Mouse (Mus musculus): ENCODE results near the gene F2r. TPM values are rescaled to one million over a fixed set of nuclear protein-coding genes. Genes with fewer than 3 reads are reported as not detected.

Gene F2r
- polyA plus RNA-seq, 1 experiment from 2014 or later, result 60.0 TPM

DNA sequence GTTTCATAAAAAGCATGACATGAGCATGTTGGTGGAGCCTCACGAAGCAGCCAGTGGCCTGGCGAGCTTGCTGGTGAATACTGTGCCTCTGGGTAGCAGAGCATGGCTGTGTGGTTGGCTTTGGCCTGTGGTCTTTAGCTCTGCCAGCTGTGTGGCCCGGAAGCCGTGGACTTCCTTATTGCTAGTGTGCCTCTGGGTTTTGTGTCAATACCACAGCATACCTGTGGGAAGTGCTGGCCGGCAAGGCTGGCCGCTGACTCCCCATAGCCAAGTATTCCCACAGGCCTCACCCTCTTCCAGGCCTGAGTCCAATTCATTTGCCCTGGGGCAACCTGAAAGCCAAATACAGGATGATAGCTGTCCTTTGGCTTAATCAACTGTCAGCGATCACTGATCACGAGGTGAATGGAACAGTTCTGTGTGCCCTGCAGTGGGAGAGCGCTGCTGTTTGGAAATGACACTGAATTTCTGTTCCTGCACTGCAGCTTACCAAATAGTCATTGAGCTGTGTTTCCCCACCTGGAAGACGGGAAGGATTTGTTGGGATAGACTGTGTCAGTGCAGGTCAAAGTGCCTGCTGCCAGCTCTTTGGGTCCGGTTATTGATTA is 64.3 kb downstream of the F2r start:
- no peak overlapping the region for H3K27ac ChIP-seq (replicated peaks)
- H3K36me3 ChIP-seq, result no peaks in the 10 kb centered on the region
- H3K4me1 ChIP-seq (replicated peaks), result peaks cover 6% of the 10 kb centered on the region
- 81% methylated on average over 11 of the region's 11 CpGs for WGBS
- no peaks in the 10 kb centered on the region for H3K27me3 ChIP-seq
- H3K4me3 ChIP-seq, result no peak overlapping the region
- ATAC-seq (ENCODE audit: low FRiP score, low read depth), result no peak
- H3K9ac ChIP-seq, result no peak overlapping the region
- H3K9me3 ChIP-seq, result no peaks in the 10 kb centered on the region
- H3K4me2 ChIP-seq, result no peak overlapping the region

Other genes starting within 250 kb of the F2r start
- 36.4 and 38.3 TPM in 2 replicates for gene Aggf1, start 243.1 kb downstream of the F2r start, polyA plus RNA-seq (2015; fragmentation: Nextera tagmentation; extraction: Ambion mirVana)
- 8.7 and 8.8 TPM in 2 replicates for gene Crhbp, start 173.6 kb downstream of the F2r start, polyA plus RNA-seq (2015; fragmentation: Nextera tagmentation; extraction: Ambion mirVana)
- not detected in 2 replicates for gene S100z, start 139.8 kb downstream of the F2r start, polyA plus RNA-seq (2015; fragmentation: Nextera tagmentation; extraction: Ambion mirVana)
- gene F2rl1, start 93.3 kb downstream of the F2r start, polyA plus RNA-seq (2015; fragmentation: Nextera tagmentation; extraction: Ambion mirVana), result not detected in 2 replicates
- 0.92 and 0.94 TPM in 2 replicates for gene F2rl2, start 78.4 kb upstream of the F2r start, polyA plus RNA-seq (2015; fragmentation: Nextera tagmentation; extraction: Ambion mirVana)

Data from hindbrain, embryonic 15.5 days (tissue).